ENCODE assay signal across 8 mouse cellular contexts in the genomic region with DNA sequence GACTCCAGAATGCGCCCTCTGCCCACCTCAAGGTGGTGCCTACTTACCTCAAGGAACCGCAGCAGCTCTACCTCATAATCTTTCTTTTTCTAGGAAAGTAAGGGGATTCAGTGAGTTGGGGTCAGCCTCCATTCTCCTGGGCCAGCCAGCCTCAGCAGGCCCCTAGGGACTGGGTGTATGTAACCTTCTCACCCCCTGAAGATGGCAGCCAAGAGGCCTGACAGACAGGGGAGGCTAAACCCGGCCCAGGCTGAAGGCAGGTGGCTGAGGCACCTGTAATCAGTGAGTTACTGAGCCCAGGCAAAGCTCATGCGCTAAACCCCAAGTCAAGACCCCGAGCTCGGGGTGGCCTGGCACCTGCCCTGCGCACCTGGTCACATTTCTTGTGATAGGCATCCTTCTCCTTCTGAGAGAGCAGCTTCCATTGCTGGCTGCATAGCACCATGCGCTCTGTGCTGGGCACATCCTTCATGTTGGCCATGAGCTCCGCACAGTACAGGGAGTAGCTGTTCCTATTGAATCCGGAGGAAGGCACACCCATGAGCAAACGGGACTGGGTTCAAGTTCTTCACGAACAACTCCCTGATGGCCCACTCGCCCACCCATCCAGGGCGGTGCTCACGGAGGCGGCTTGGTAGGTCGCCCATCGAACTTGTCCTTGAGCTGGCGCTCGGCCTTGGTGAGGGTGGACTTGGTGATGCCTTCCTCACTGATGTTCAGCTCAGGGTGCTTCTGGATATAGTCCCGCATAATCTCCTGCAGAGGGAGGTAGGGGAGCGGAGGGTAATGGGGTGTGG. TPM values are rescaled to one million over a fixed set of nuclear protein-coding genes. Genes with fewer than 3 reads are reported as not detected.
DNase-seq lines count a peak whose midpoint lies in the region; ATAC-seq and TF ChIP-seq lines count a peak whose summit lies in the region.

No protein-coding gene starts in this region.

- 86% methylated on average over 22 of the region's 22 CpGs for WGBS in spleen, adult 2 months
- 86% methylated on average over 22 of the region's 22 CpGs for WGBS in limb, embryonic 15.5 days

- ATAC-seq in limb, embryonic 15.5 days (ENCODE audit: insufficient number of reproducible peaks, low FRiP score, low TSS enrichment, low read depth), result no peak

- peak overlapping the region; percentile 55; the same call in 1 of the 2 replicates for H3K4me3 ChIP-seq in spleen, adult 2 months (ENCODE audit: extremely low read depth, insufficient read depth, insufficient read length)
- peak overlapping the region; percentile 41 for H3K4me3 ChIP-seq in limb, embryonic 15.5 days

- TF ChIP-seq POLR2A in spleen, adult 2 months (IDR thresholded peaks at IDR 0.05; ENCODE audit: low read depth, low read length), result no peak; the same call in 1 of the 2 replicates

- H3K4me1 ChIP-seq in spleen, adult 2 months (ENCODE audit: control insufficient read depth, insufficient read depth, insufficient read length), result peaks cover 17% of the 10 kb centered on the region; the same call in 1 of the 2 replicates
- H3K4me1 ChIP-seq in limb, embryonic 15.5 days, result peaks cover 30% of the 10 kb centered on the region

- H3K27ac ChIP-seq in spleen, adult 2 months (ENCODE audit: insufficient read depth, low read length), result no peak overlapping the region; the same call in 1 of the 2 replicates
- peak overlapping the region; percentile 79; the same call in 1 of the 2 replicates for H3K27ac ChIP-seq in limb, embryonic 15.5 days

- peak overlapping the region; percentile 69 for H3K4me2 ChIP-seq in limb, embryonic 15.5 days

- TF ChIP-seq CTCF in spleen, adult 2 months (IDR thresholded peaks at IDR 0.05; ENCODE audit: extremely low read depth, insufficient read depth, insufficient read length, insufficient replicate concordance), result no peak

- no peaks in the 10 kb centered on the region for H3K9me3 ChIP-seq in limb, embryonic 15.5 days

- 0 out of 2 replicates have a peak overlapping the region, but pooled peaks have one; percentile 14 for H3K9ac ChIP-seq in limb, embryonic 15.5 days

- no peaks in the 10 kb centered on the region for H3K27me3 ChIP-seq in spleen, adult 2 months (ENCODE audit: control insufficient read depth, insufficient read depth, low read length)
- no peaks in the 10 kb centered on the region for H3K27me3 ChIP-seq in limb, embryonic 15.5 days

- peak; percentile 64 for DNase-seq in cerebellum, adult 9-11 months
- no peak for DNase-seq in cerebellum, postnatal 4 days (ENCODE audit: low spot score in 2 of 2)
- no peak for DNase-seq in spleen, adult 2 months (ENCODE audit: low read depth in 1 of 2, low spot score in 2 of 2)
- no peak for DNase-seq in spleen, adult 18-20 months
- DNase-seq in testis, postnatal 10 days (ENCODE audit: low spot score), result peak; percentile 65
- DNase-seq in gastrocnemius, adult 8-10 months (ENCODE audit: low spot score in 2 of 2), result no peak
- DNase-seq in urinary bladder, postnatal 14 days (ENCODE audit: low spot score), result no peak

- peaks cover 46% of the 10 kb centered on the region for H3K36me3 ChIP-seq in spleen, adult 2 months (ENCODE audit: control insufficient read depth, insufficient read depth, low read length)
- peaks cover 83% of the 10 kb centered on the region for H3K36me3 ChIP-seq in limb, embryonic 15.5 days

RNA-seq across cellular contexts. Expression of gene Ubtf, which starts 9.5 kb away (rescaled TPM):
- 29.9 and 30.7 TPM in 2 replicates for polyA plus RNA-seq in spleen, adult 2 months (2012; rRNA removed)
- polyA plus RNA-seq in limb, embryonic 15.5 days (2015; fragmentation: Nextera tagmentation; extraction: Ambion mirVana), result 76.0 and 85.7 TPM in 2 replicates
- 10 to 100 TPM; 31.5 to 41.6 (median 38.2) TPM for total RNA-seq in gastrocnemius, adult 8-10 months (2022)

RNA-seq across cellular contexts. Expression of gene Atxn7l3, which starts 13.6 kb away (rescaled TPM):
- 39.8 and 45.1 TPM in 2 replicates for polyA plus RNA-seq in spleen, adult 2 months (2012; rRNA removed)
- polyA plus RNA-seq in limb, embryonic 15.5 days (2015; fragmentation: Nextera tagmentation; extraction: Ambion mirVana), result 15.0 and 18.0 TPM in 2 replicates
- 10 to 100 TPM in 3 of 4 experiments, 1 to 10 TPM in 1; 9.3 to 14.5 (median 11.1) TPM for total RNA-seq in gastrocnemius, adult 8-10 months (2022)

RNA-seq across cellular contexts. Expression of gene Tmub2, which starts 25.3 kb away (rescaled TPM):
- polyA plus RNA-seq in spleen, adult 2 months (2012; rRNA removed), result 31.6 and 41.1 TPM in 2 replicates
- polyA plus RNA-seq in limb, embryonic 15.5 days (2015; fragmentation: Nextera tagmentation; extraction: Ambion mirVana), result 53.4 and 53.9 TPM in 2 replicates
- total RNA-seq in gastrocnemius, adult 8-10 months (2022), result 10 to 100 TPM; 14.7 to 15.8 (median 15.0) TPM

RNA-seq across cellular contexts. Expression of gene Asb16, which starts 41.5 kb away (rescaled TPM):
- 0.13 and 0.19 TPM in 2 replicates for polyA plus RNA-seq in spleen, adult 2 months (2012; rRNA removed)
- polyA plus RNA-seq in limb, embryonic 15.5 days (2015; fragmentation: Nextera tagmentation; extraction: Ambion mirVana), result 0.20 and 0.24 TPM in 2 replicates
- 10 to 100 TPM; 92.5 to 99.3 (median 93.6) TPM for total RNA-seq in gastrocnemius, adult 8-10 months (2022)

RNA-seq across cellular contexts. Expression of gene Slc4a1, which starts 56.0 kb away (rescaled TPM):
- 301 and 381 TPM in 2 replicates for polyA plus RNA-seq in spleen, adult 2 months (2012; rRNA removed)
- 5.9 and 10.4 TPM in 2 replicates for polyA plus RNA-seq in limb, embryonic 15.5 days (2015; fragmentation: Nextera tagmentation; extraction: Ambion mirVana)
- 1 to 10 TPM in 1 of 4 experiments, not detected in 3; 1.0 TPM for total RNA-seq in gastrocnemius, adult 8-10 months (2022)

Comparison
In these comparisons a context has a peak if more than half of its experiments do, and no peak if none do; other contexts are left out.
1. DNase-seq: peak in cerebellum, adult 9-11 months (single experiment) and testis, postnatal 10 days (single experiment); none in cerebellum, postnatal 4 days (0 of 2), spleen, adult 2 months (0 of 2), spleen, adult 18-20 months (0 of 2), gastrocnemius, adult 8-10 months (0 of 2) and urinary bladder, postnatal 14 days (single experiment).